Mouse (Mus musculus) brain, adult 2 months (tissue): ENCODE measurements at regions not wholly inside any gene's neighbourhood (a gene's known extent, or its start where the extent isn't known, plus 50 kb on each side); places are given as distances from the start of the nearest gene placed in this dataset.

ENCODE experiments used
- DNase-seq: peaks from one replicate; pipeline ENCODE4 v3.0.0; 2011; ENCODE audit warnings: low read depth, low spot score

GRCm38 (mm10) chr14:102925769-102926443 lies 56.5 kb downstream of the Kctd12 start:
- peak; percentile 88 for DNase-seq

DNA sequence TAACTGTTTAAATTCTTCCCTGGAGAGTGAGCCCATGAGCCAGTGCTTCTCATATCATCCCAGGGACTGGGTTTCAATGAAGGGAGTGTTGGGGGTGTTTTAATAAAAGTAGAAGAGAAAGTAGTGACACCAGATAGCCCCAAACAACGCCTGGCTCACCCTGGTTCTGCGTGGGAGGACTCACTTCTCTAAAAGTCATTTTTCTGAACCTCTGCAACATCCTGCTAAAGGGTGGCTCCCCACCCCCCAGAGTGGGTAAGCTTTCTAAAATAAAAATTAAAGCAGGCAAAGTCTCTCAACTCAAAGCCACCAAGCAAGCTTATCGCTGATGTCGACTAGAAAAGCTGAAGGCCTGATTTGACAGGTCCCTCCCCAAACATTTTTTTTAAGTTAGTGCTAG lies 57.8 kb downstream of the Kctd12 start:
- no peak for DNase-seq

DNA sequence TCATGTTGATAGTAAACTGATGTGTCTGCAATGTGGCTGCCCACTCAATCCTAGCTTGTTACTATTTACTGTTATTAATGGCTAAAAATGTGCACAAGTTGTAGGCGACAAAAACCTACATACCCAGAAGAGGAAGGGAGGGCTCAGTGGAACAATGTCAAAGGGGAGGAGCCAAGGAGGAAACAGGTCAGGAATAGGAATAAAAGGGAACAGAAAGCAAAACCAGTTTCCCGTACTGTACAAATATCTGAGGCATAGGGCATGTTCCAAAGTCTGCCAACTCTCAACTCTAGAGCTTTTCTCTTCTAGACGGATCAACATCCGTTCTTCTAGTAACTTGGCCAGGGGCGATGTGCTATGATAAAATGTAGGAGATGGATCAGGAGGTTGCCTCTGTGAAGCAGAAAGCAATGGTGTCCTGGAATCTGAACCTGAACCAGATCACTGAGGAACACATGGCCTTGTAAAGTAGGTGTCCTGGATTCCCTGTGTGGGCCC lies 59.9 kb downstream of the Kctd12 start:
- DNase-seq = no peak

DNA sequence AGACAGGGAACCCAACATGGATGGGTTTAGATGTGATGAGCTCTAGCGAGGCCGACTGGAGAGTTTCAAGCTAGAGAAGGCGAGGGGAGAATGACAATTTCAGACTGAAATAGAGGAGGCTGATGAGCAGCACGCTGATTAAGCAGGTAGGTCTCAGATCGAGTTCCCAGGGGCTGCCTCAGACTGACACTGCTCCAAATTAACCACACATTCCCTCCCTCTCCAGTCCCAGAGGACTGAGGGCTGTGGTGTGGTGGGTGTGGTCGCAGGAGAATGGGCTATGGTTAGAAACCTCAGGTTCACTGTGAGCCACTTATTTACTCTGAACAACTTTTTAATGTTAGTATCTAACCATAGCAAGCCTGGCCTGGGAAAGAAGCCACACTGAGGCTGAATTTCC lies 62.0 kb downstream of the Kctd12 start:
- DNase-seq = no peak

GRCm38 (mm10) chr14:102919261-102919801 lies 63.1 kb downstream of the Kctd12 start:
- no peak for DNase-seq

GRCm38 (mm10) chr14:102917929-102918328 lies 64.5 kb downstream of the Kctd12 start:
- no peak for DNase-seq

- peak; percentile 83 for DNase-seq
These were observed 66.5 kb downstream of the Kctd12 start for GRCm38 (mm10) chr14:102915918-102916317.

GRCm38 (mm10) chr14:102911582-102911981 lies 70.9 kb downstream of the Kctd12 start:
- DNase-seq = no peak

- peak; percentile 54 for DNase-seq
These were observed 73.4 kb downstream of the Kctd12 start for GRCm38 (mm10) chr14:102908990-102909389.

GRCm38 (mm10) chr14:102907411-102908103 lies 74.9 kb downstream of the Kctd12 start:
- no peak for DNase-seq

DNA sequence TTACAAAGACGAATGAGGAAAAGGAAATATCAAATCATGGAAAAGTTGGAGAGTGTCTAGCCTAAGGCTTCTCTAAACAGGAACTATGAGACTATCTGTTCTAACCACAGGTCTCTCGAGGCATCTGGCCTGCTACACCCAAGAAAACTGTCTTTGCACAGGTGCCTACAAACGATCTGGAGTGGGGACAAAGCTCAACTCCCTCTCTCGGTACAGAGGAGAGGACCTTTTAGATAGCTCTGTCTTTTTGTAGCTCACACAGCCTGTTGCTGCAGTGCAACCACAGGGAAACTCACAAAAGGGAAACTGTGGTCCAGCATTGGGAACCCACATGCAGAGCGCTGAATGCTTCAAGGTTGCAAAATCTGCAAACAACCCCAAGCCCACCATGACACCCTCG lies 75.6 kb downstream of the Kctd12 start:
- no peak for DNase-seq

DNA sequence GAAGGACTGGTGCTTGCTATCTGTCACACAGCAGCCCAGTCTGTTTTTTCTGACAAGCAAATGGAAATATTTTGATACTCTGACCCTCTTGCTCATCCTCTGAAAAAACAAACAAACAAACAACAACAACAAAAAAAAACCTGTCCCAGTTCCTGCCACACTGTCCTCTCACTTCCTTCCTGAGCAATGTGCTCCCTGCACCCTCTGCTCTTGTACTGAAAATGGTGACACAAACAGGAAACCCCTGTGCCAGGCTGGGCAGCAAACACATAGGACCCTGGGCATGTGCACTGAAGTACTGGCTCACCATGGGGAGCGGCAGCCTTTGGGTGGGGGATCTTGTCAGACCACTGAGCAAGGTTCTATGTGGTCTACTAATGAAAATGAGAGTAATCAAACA lies 76.2 kb downstream of the Kctd12 start:
- DNase-seq = no peak

DNA sequence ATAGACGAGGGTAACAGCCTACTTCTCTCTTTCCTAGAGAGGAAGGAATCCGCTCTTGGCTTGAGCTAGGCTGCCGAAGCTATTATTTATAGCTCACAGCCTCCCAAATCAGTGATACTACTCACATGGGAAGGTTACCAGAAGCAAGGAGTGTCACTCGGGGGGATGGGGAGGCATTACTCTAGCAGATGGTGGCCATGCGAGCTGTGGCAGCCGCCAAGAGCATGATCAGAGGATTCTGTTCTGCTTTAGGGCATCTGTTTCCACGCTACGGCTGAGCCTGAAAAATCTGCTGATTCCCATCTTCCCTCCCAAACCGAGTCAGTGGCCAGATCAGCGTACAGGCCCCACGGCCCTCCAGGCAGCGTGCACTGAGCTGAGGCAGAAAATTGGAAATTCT lies 79.5 kb downstream of the Kctd12 start:
- peak; percentile 96 for DNase-seq

- DNase-seq = no peak
These were observed 80.2 kb downstream of the Kctd12 start for GRCm38 (mm10) chr14:102902236-102902635.

GRCm38 (mm10) chr14:102898445-102898844 lies 84.0 kb downstream of the Kctd12 start:
- peak; percentile 67 for DNase-seq

DNA sequence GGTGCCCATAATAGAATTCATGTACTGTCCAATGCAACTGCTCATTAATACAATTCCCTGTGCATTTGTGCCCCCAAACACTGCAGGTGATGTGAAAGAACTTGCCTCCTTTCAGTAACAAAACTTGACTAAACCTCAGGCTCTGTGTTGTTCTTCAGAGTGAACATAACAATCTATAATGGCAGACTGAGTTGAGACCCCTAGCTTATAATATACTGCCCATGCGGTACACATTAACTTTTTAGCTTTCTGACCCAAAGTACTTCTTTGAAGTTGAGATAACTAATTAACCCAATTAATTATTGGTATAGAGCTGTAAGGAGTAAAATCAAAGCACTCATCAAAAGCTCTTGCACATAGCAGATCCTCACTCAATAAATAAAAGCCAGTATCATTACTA lies 85.4 kb downstream of the Kctd12 start:
- no peak for DNase-seq

DNA sequence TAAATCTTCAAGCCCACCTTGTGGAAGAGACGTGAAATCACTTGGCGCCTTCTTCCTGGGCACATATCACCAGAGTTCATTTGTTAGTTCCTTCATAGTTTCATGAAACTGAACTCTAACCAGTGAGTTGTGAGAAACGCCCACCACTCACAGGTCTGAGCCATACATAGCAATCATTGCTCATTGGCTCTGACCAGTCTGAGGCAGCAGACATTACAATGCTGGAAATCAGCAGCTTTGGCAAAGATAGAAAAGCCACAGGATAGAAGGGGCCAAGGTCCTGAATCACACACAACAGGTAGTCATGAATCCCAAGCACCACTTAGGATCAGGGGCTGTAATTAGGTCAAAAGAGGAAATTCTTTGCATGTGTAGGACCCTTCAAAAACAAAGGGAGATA lies 85.9 kb downstream of the Kctd12 start:
- DNase-seq = no peak

DNA sequence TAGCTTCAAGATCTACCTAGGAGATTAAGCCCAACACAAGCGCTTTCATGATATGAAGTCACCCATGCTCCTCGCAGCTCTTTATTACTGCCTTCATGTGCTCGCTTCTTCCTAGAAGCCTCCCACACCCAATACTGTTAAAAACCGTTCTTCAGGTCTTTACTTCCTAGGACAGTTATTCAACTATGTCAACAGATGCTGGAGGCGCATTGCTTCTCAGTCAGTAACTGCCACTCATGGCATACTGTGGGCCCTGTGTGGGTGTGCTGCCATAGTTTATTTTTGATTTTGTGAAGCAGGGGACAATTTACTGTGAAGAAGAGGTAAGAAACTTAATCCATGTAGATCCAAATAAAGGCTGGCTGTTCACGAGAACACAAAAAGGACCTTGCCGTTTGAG lies 89.2 kb downstream of the Kctd12 start:
- peak; percentile 51 for DNase-seq

DNA sequence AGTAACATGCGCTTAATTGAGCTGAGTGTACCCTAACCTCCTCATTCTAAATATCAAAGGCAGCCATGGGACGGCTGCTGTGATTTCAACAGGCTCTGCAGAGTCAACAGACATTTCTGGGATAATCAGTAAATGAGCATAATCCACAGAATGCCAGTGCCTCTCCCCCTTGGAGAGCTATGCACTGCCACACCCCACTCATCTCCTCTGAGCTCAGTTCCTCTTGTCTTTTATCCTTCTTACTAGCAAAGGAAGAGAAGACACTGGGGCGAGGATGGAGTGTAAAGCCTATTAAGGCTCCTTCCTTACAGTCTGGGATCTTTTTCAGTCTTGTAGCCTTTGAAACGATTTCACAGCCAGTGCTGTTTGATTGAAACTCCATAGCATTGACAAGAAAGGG lies 90.9 kb downstream of the Kctd12 start:
- DNase-seq = no peak

GRCm38 (mm10) chr14:102885240-102885598 lies 97.2 kb downstream of the Kctd12 start:
- DNase-seq = no peak

DNA sequence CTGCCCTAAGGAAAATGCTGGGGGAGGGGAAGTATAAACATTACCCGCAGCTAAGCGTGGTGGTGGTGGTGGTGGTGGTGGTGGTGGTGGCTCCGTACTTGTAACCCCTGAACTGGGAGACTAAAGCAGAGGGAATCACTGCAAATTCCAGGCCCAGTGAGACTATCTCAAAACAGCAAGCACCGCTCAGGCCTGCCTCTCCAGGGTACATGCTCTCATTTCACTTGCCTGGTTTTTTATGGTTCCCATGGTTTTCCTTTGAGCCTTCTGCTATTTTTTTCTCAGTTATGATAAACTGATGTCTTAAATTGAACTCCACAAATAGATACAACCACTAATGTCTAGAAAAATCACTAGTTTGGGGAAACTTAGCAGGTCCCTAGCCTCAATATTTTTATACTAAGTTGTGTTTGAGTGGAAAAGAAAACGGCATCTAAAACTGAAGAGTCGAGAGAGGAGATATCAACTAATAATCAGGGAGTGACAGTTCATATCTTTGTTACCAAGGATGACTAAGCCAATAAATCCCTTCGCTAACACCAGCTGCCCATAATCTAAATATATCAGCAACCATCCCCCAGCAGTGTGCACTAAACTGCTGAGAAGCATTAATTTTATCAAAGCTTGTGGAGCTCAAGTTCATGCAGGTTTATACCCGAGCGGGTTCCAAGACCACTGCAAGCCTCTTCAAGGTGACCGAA lies 97.7 kb downstream of the Kctd12 start:
- no peak for DNase-seq

DNA sequence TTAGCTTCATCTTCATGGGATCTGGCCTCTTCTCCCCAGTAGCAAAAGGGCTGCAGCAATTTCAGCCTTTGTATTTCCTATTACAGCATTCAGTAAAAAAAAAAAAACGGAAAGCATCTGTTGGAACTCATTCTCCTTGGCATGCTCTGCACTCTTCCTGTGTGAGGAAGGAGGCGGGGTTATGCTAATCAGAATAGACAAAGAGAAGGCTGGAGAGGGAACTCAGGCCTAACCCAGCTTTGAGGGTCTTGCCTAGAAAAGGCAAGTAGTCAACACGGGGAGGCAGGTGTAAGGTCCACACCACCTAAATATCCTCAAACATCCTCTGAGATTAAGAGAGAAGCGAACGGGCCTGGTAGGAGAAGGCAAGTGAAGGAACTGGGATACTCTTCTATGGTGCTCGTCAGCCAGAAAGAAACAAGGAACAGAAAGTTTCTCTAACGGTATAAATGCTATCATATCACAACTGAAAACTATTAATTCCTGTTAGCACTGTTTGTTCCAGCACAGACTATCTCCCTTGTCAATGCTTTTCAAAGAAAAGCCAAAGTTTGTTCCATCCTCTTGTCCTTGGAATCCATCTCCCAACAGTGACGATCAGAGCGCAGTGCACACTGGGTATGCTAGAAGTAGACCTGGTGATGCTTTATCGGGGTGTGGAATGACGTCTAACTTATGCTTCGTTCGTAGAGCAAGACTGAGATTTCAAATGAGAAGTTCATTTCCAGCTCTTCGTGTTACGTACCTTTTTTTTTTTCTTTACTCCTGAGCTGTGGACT lies 98.9 kb downstream of the Kctd12 start:
- DNase-seq = peak; percentile 49
